Mouse (Mus musculus) skeletal muscle tissue, adult 2 months (tissue): ENCODE results near the gene Gm12216.

Source experiments
- DNase-seq: peaks from one replicate; pipeline ENCODE4 v3.0.0-alpha.2; 2012; ENCODE audit warnings: low read depth, low spot score

The Gm12216 gene

GRCm38 (mm10) chr11:53742353-53742752 is 116.7 kb downstream of the Gm12216 start:
- DNase-seq: no peak

- no peak for DNase-seq
Observed at GRCm38 (mm10) chr11:53737573-53737946, 121.5 kb downstream of the Gm12216 start.

DNA sequence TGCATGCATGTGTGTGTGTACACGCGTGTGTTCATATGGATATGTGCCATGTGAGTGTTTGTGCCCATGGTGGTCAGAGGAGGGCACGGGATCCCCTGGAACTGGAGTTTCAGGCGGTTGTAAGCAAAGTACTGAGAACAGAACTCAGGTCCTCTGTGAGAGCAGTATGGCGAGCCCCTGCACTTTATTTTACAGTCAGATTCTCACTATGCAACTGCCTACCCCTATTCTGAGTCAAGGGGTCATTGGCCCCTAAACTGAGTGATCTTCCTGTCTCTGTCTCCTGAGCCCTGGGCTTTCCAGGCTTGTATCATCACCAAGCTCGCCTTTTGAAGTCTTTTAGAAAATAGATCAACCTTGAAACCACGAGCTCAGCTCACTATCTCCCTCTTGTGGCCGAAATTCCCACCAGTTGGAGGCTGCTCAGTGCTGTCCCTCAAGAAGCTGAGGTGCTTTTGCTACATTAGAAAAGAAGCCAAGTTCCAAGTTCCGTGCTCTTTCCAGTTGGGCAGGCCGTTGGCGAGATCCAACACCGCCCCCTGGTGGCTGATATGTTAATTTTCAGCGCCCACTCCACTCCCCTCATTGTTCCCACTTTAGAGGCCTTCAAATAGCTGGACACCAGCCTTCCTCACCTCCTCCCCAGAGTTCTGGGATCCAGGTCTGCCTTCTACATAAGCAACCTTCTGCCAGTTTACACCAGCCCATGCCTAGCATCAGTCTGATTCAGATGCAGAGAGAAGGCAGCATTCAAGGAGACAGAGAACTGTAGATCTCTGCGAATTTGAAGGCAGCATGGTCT is 122.1 kb downstream of the Gm12216 start:
- peak; percentile 79 for DNase-seq

DNA sequence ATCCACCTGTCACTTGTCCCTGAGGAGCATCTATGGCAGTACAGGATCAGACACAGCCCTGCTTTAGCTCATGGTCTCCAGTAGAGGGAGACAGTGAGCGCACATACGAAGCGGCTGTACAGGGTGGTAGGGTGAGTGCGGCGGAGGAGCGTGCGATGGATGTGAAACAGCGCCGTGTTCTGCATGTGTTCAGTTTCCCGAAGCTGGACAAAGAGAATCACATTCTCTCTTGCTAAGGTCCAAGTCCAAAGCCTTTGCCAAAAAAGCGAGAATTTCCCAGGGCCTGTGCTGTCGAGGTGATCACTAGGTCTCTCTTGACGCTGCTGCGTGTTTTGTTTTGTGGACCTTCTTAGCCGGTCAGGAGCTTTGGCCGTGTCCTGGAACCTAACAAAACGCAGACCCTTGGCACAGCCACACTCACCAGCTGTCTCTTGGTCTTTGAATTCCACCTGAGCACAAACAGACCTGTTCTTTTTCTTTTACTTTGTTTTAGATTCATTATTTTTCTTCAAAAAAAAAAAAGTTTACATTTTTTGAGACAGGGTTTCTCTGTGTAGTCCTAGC is 123.3 kb downstream of the Gm12216 start:
- DNase-seq: peak; percentile 72

- DNase-seq: no peak
Observed at GRCm38 (mm10) chr11:53734970-53735681, 123.9 kb downstream of the Gm12216 start.

- no peak for DNase-seq
Observed at GRCm38 (mm10) chr11:53734431-53734830, 124.6 kb downstream of the Gm12216 start.

- no peak for DNase-seq
Observed at GRCm38 (mm10) chr11:53733824-53734223, 125.2 kb downstream of the Gm12216 start.
